Mouse (Mus musculus) gastrocnemius, adult 2 months (tissue): Measurements from ENCODE around the gene Sar1b. TPM values are rescaled to one million over a fixed set of nuclear protein-coding genes. Genes with fewer than 3 reads are reported as not detected.
"Not testable (repeated sequence)": the region's sequence is repeated elsewhere in the genome, so short reads cannot be mapped to it uniquely, and the experiment has no call there.

ENCODE experiments used
- DNase-seq: peaks from one replicate; pipeline ENCODE4 v3.0.0; 2022
- H3K27ac ChIP-seq: fragments of 200-600 bp; 2 replicates; pipeline ENCODE4 v1.8.1; 2022; ENCODE audit warnings: mild to moderate bottlenecking
- H3K4me3 ChIP-seq: fragments of 200-600 bp; 2 replicates; pipeline ENCODE4 v1.8.1; 2022; ENCODE audit warnings: mild to moderate bottlenecking, moderate library complexity
- CTCF ChIP-seq: fragments of 200-600 bp; IDR thresholded peaks from 2 replicates; pipeline ENCODE4 v1.8.1; 2022; ENCODE audit warnings: antibody characterized with exemption, mild to moderate bottlenecking, moderate library complexity
- intact Hi-C: fragments of 180-260 bp; cut with DNase I; formaldehyde crosslinking; loops from one replicate; pipeline ENCODE4 v1.15.1; 2025
- long read RNA-seq, 2 experiments: library from polyadenylated mRNA; stranded (forward); transcript quantifications; one replicate each; pipeline ENCODE4 v2.0.0; 2021
- total RNA-seq, 2 experiments: library from RNA; stranded (reverse); gene quantifications; 2 replicates each; pipeline ENCODE4 v1.2.3; 2021

Gene Sar1b
- total RNA-seq = 100 to 1,000 TPM; 439 to 509 TPM
- long read RNA-seq, experiment 1, transcript Sar1b-201 (7 exons, 1,201 nt) = major isoform, 388 of 442 reads
- long read RNA-seq, experiment 1, partial matches to known transcripts = 10 of 442 reads
- long read RNA-seq, experiment 1, other reads (novel, unspliced or antisense) = 44 of 442 reads
- long read RNA-seq, experiment 2, transcript Sar1b-201 (7 exons, 1,201 nt) = major isoform, 418 of 491 reads
- long read RNA-seq, experiment 2, partial matches to known transcripts = 25 of 491 reads
- long read RNA-seq, experiment 2, other reads (novel, unspliced or antisense) = 48 of 491 reads

- Histone ChIP-seq H3K4me3 (peak within 1 kb of the TSS; percentile 89), H3K27ac (peak within 1 kb of the TSS; percentile 99)
- intact Hi-C loops = loop anchor here (5.0 kb wide), 1 partner anchor 239 kb away; the partner anchor contains the start of genes Cdkl3 and Ube2b
- peak; percentile 93 for DNase-seq
- peak; percentile 21; the same call in 1 of the 2 replicates for TF ChIP-seq CTCF
These were observed at the start of gene Sar1b, which contains the start of gene Sec24a for GRCm38 (mm10) chr11:51763213-51763907. Sar1b (plus strand) TSS chr11:51763687. Sec24a (minus strand) TSS chr11:51763634.

DNA sequence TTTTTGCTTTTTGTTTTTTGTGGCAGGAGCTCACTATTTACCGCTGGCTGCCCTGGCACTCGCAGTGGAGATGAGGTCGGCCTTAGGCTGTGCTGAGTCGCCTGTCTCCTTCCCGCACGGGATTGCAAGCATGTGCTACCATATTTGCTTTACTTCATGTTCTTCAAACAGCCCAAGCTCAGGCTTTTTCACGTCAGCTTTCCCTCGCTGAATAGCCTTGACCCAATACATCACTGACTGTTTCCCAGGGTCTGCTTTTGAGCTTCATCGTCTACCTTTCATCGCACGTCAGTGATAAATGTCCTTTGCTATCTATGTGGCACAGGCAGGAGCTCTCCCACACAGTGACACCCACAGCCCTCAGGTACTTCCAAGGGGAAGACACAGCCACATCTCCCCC, 42.4 kb upstream of the Sar1b start:
- TF ChIP-seq CTCF = no peak
- H3K4me3 ChIP-seq = no peak overlapping the region
- no peak overlapping the region for H3K27ac ChIP-seq
- intact Hi-C loops = no loop called here
- no peak for DNase-seq

- DNase-seq = no peak
- H3K4me3 ChIP-seq = no peak overlapping the region
- intact Hi-C loops = no loop called here
- H3K27ac ChIP-seq = no peak overlapping the region
- no peak for TF ChIP-seq CTCF
These were observed 30.6 kb upstream of the Sar1b start for GRCm38 (mm10) chr11:51732883-51733282.

GRCm38 (mm10) chr11:51734218-51734617, 29.3 kb upstream of the Sar1b start:
- H3K27ac ChIP-seq, intact Hi-C loops, H3K4me3 ChIP-seq, DNase-seq: not testable (repeated sequence)

DNA sequence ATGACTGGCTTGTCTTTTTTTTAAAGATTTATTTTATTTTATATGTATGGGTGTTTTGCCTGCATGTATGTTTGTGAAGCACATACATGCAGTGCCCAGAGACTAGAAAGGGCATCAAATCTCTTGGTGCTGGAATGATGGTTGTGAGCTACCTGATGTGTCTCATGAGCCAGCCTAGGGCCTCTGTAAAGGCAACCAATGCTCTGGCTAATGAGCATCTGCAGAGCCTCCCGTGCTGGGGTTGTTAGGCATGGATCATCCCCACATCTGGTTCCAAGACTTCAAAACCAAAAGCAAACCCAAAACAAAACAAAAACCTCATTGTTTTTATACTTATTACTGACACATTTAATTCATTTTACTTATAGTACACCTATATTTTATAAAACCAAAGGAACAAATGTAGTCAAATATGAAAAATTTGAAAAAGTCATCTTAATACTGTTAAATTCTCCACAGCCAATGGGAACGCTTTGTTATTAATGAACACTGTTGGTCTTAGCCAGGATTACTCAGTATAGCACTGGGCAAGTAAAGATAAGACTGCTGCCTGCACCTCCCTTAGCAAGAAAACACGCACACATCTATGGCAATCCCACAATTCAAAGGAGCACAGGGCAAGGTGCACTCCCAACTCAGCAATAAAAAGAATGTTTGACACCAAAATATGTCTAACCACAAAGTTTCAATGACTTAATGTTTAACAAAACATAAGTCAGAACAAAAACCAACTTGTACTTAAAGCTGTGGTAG, 24.7 kb upstream of the Sar1b start:
- TF ChIP-seq CTCF = no peak
- H3K4me3 ChIP-seq = no peak overlapping the region
- intact Hi-C loops = no loop called here
- no peak overlapping the region for H3K27ac ChIP-seq
- no peak for DNase-seq

- TF ChIP-seq CTCF = no peak
- Histone ChIP-seq H3K4me3 (no peak overlapping the region), H3K27ac (no peak overlapping the region)
- intact Hi-C loops = no loop called here
- no peak for DNase-seq
These were observed 22.8 kb upstream of the Sar1b start for GRCm38 (mm10) chr11:51740701-51741100.

- intact Hi-C loops = no loop called here
- Histone ChIP-seq H3K4me3 (no peak overlapping the region), H3K27ac (no peak overlapping the region)
- DNase-seq = no peak
- no peak for TF ChIP-seq CTCF
These were observed 17.4 kb upstream of the Sar1b start for GRCm38 (mm10) chr11:51746096-51746495.

- intact Hi-C loops = not testable (repeated sequence)
- DNase-seq = peak; percentile 68
These were observed 11.8 kb upstream of the Sar1b start for GRCm38 (mm10) chr11:51751623-51752225.

DNA sequence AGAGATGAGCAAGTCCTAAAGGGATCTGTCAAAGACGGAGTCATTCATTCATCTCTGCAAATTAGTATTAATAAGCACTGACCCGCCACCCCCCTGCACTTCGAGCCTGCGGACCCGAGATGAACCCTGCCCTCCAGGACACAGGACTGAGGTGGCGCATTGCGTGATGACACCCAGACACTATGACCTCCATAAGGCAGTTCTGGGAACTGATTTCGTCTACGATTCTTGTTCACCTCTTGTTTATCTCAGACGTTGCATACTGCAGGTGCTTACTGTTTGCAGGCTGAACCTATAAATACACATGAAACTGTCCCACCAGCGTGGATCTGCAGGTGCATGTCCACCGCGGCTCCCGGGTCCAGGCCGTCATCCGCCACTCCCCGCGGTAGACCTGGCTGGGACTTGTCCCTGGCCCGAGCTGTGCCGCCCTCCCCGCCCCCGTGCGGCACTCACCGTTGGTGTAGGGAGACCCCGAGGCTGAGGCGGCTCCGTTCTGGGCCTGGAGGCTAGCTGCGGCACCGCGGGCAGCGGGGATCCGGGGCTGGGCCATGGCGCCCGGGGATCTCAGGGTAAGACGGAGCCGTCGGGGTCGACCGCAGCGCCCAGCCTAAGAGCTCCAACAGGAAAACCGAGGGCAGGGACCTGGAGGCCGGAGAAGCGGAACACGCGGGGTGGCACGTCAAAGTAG, 7.7 kb upstream of the Sar1b start:
- peak overlapping the region; percentile 98 for H3K27ac ChIP-seq
- peak; percentile 81 for DNase-seq
- intact Hi-C loops = no loop called here
- no peak for TF ChIP-seq CTCF
- H3K4me3 ChIP-seq = peak overlapping the region; percentile 93

More at GRCm38 (mm10) chr11:51751623-51752225, 11.8 kb upstream of the Sar1b start:
- Histone ChIP-seq H3K27ac (peak overlapping the region; percentile 86), H3K4me3 (peak overlapping the region; percentile 39)

DNA sequence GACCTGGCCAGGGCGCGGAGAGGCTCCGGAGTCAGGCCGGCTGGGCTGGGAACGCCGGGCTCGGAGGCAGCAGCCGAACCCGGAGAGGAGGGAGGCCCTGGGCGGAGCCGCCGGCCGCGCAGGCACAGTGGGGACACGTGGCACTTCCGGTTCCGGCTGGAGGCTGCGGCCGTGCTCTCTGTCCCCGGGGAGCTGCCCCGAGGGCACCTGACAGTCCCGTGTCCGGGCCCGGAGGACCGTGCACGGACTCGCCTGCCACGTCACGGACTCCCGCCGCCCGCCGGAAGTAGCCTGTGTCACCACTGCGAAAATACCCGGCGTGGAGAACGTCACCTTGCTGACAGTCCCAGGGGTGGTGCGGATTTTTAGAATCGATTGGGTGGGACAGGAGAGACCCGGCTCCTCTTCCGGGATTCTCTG, 7.1 kb upstream of the Sar1b start:
- intact Hi-C loops = no loop called here
- Histone ChIP-seq H3K27ac (peak overlapping the region; percentile 98), H3K4me3 (peak overlapping the region; percentile 93)
- DNase-seq = peak; percentile 99
- TF ChIP-seq CTCF = no peak

- DNase-seq = no peak
- intact Hi-C loops = no loop called here
- TF ChIP-seq CTCF = no peak
- Histone ChIP-seq H3K27ac (peak overlapping the region; percentile 98), H3K4me3 (peak overlapping the region; percentile 93)
These were observed 6.5 kb upstream of the Sar1b start for GRCm38 (mm10) chr11:51757023-51757422.

DNA sequence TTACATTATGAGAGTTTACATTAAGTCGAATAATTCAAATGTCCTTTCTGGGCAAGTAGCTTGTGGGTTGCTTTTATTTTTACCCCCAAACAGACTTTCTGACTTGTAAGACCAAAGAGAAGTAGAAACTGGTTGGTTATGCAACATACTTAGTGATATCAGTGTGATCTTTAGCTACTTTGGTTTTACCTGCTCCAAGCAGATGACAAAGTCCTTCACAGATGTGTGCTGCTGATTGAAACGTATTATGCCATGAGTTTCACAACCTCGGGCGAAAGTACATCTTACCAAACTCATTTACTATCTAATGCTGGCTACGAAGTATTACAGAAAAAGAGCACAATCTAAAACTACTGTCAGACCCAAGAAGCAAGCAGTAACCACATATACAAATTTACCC, 5.9 kb upstream of the Sar1b start:
- Histone ChIP-seq H3K4me3 (no peak overlapping the region), H3K27ac (peak overlapping the region; percentile 98)
- intact Hi-C loops = no loop called here
- no peak for DNase-seq
- no peak for TF ChIP-seq CTCF

DNA sequence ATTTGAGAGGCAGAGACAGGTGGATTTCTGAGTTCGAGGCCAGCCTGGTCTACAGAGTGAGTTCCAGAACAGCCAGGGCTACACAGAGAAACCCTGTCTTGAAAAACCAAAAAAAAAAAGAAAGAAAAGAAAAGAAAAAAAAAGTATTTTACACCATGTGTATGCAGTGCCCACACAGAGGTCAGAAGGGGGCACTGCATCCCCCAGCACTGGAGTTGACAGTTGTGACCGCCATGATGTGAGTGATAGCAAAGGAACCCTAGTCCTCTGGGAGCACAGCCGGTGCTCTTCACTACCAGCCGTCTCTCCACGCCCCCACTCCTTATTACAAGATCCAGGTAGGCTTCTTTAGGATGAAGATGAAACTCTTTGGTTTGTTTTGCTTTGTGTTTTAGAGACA, 5.3 kb upstream of the Sar1b start:
- H3K4me3 ChIP-seq, intact Hi-C loops, H3K27ac ChIP-seq, DNase-seq: not testable (repeated sequence)
